In the genomic region with DNA sequence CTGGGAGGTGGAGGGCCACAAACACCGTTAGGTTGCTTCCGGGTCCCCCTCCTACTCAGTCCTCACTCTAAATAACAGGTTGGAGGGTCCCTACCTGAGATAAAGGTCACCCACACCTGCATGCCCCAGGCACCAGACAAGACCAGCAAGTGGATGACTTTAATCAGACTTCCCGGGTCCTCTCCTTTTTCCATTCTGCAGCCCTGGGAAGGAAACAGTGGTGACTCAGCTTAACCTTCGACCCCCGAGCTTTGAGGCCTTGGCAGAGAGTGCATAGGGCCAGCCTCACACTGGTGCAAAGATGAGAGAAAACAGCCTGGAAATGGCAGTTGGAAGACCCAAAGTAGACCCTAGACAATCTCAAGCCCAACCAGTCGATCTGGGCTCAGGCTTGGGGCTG, we compare ENCODE assay signal across 7 mouse cellular contexts. TPM values are rescaled to one million over a fixed set of nuclear protein-coding genes. Genes with fewer than 3 reads are reported as not detected.
DNase-seq lines count a peak whose midpoint lies in the region; ATAC-seq and TF ChIP-seq lines count a peak whose summit lies in the region.

No protein-coding gene starts in this region.

- no peak overlapping the region for H3K27ac ChIP-seq in embryonic facial prominence, embryonic 10.5 days (replicated peaks)
- H3K27ac ChIP-seq in intestine, embryonic 15.5 days: no peak overlapping the region
- H3K27ac ChIP-seq in liver, postnatal 0 days (ENCODE audit: low read depth): peak overlapping the region; percentile 92
- peak overlapping the region; percentile 87; the same call in 1 of the 2 replicates for H3K27ac ChIP-seq in stomach, embryonic 16.5 days (ENCODE audit: low read length)

- TF ChIP-seq CTCF in liver, postnatal 0 days (IDR thresholded peaks at IDR 0.05; ENCODE audit: low read depth): no peak

- ATAC-seq in intestine, embryonic 15.5 days: no peak
- no peak for ATAC-seq in liver, postnatal 0 days
- ATAC-seq in stomach, embryonic 16.5 days (ENCODE audit: insufficient read depth, low FRiP score): no peak

- H3K36me3 ChIP-seq in embryonic facial prominence, embryonic 10.5 days (replicated peaks): peaks cover 22% of the 10 kb centered on the region; the same call in 1 of the 2 replicates
- H3K36me3 ChIP-seq in intestine, embryonic 15.5 days: no peaks in the 10 kb centered on the region
- no peaks in the 10 kb centered on the region for H3K36me3 ChIP-seq in liver, postnatal 0 days (replicated peaks; ENCODE audit: insufficient read depth, low read length)
- H3K36me3 ChIP-seq in stomach, embryonic 16.5 days (ENCODE audit: control insufficient read depth, insufficient read depth, low read length): no peaks in the 10 kb centered on the region

- peaks cover 17% of the 10 kb centered on the region for H3K4me1 ChIP-seq in embryonic facial prominence, embryonic 10.5 days
- peaks cover 13% of the 10 kb centered on the region; the same call in 1 of the 2 replicates for H3K4me1 ChIP-seq in intestine, embryonic 15.5 days (replicated peaks)
- peaks cover 30% of the 10 kb centered on the region for H3K4me1 ChIP-seq in liver, postnatal 0 days (ENCODE audit: insufficient read depth)
- H3K4me1 ChIP-seq in stomach, embryonic 16.5 days (ENCODE audit: control insufficient read depth, insufficient read depth, low read length): peaks cover 28% of the 10 kb centered on the region

- TF ChIP-seq EP300 in liver, postnatal 0 days (IDR thresholded peaks at IDR 0.05; ENCODE audit: low read depth): no peak

- H3K9ac ChIP-seq in intestine, embryonic 15.5 days: 0 out of 2 replicates have a peak overlapping the region, but pooled peaks have one; percentile 55
- peak overlapping the region; percentile 59; the same call in 1 of the 2 replicates for H3K9ac ChIP-seq in liver, postnatal 0 days (replicated peaks)
- peak overlapping the region; percentile 78 for H3K9ac ChIP-seq in stomach, embryonic 16.5 days (ENCODE audit: low read length)

- WGBS in embryonic facial prominence, embryonic 10.5 days: 76% methylated on average over 6 of the region's 6 CpGs
- 72% methylated on average over 6 of the region's 6 CpGs for WGBS in intestine, embryonic 15.5 days
- WGBS in liver, postnatal 0 days (ENCODE audit: insufficient replicate concordance): 41% methylated on average over 6 of the region's 6 CpGs
- WGBS in stomach, embryonic 16.5 days: 68% methylated on average over 6 of the region's 6 CpGs

- H3K4me3 ChIP-seq in embryonic facial prominence, embryonic 10.5 days: peak overlapping the region; percentile 63
- H3K4me3 ChIP-seq in intestine, embryonic 15.5 days (replicated peaks): peak overlapping the region; percentile 51
- peak overlapping the region; percentile 45 for H3K4me3 ChIP-seq in liver, postnatal 0 days (ENCODE audit: low read depth, low read length)
- H3K4me3 ChIP-seq in stomach, embryonic 16.5 days (replicated peaks; ENCODE audit: low read length): peak overlapping the region; percentile 71

- no peaks in the 10 kb centered on the region for H3K27me3 ChIP-seq in embryonic facial prominence, embryonic 10.5 days (replicated peaks; ENCODE audit: low read depth, poor library complexity, severe bottlenecking)
- no peaks in the 10 kb centered on the region for H3K27me3 ChIP-seq in intestine, embryonic 15.5 days (replicated peaks)
- H3K27me3 ChIP-seq in liver, postnatal 0 days (ENCODE audit: insufficient read depth, low read length): no peaks in the 10 kb centered on the region
- H3K27me3 ChIP-seq in stomach, embryonic 16.5 days (ENCODE audit: control insufficient read depth, insufficient read depth, low read length): no peaks in the 10 kb centered on the region

- peak overlapping the region; percentile 72 for H3K4me2 ChIP-seq in intestine, embryonic 15.5 days (replicated peaks)
- peak overlapping the region; percentile 72 for H3K4me2 ChIP-seq in liver, postnatal 0 days (ENCODE audit: low read depth, low read length)
- peak overlapping the region; percentile 76 for H3K4me2 ChIP-seq in stomach, embryonic 16.5 days (ENCODE audit: low read depth, low read length)

- no peaks in the 10 kb centered on the region for H3K9me3 ChIP-seq in embryonic facial prominence, embryonic 10.5 days
- H3K9me3 ChIP-seq in intestine, embryonic 15.5 days: no peaks in the 10 kb centered on the region
- H3K9me3 ChIP-seq in liver, postnatal 0 days (ENCODE audit: low read length): no peaks in the 10 kb centered on the region
- H3K9me3 ChIP-seq in stomach, embryonic 16.5 days (replicated peaks; ENCODE audit: control insufficient read depth, low read length): no peaks in the 10 kb centered on the region

- DNase-seq in NIH3T3 (ENCODE audit: low read depth): peak; percentile 66
- DNase-seq in embryonic facial prominence, embryonic 10.5 days (ENCODE audit: low spot score): no peak
- DNase-seq in liver, postnatal 0 days: peak; percentile 51
- DNase-seq in left cerebral cortex, adult 9 months (ENCODE audit: low spot score in 2 of 2): no peak
- DNase-seq in thymus, postnatal 14 days: no peak

RNA-seq across cellular contexts. Expression of a gene that starts 1.1 kb away (rescaled TPM):
- 3.3 and 3.5 TPM in 2 replicates for polyA plus RNA-seq in embryonic facial prominence, embryonic 10.5 days (2016; fragmentation: Nextera tagmentation; extraction: Ambion mirVana)
- 3.1 and 4.2 TPM in 2 replicates for polyA plus RNA-seq in intestine, embryonic 15.5 days (2015; fragmentation: Nextera tagmentation; extraction: Ambion mirVana)
- polyA plus RNA-seq in liver, postnatal 0 days (2015; fragmentation: Nextera tagmentation; extraction: Ambion mirVana): 0.81 and 1.1 TPM in 2 replicates
- polyA plus RNA-seq in stomach, embryonic 16.5 days (2015; fragmentation: Nextera tagmentation; extraction: Ambion mirVana): 3.4 and 4.6 TPM in 2 replicates

RNA-seq across cellular contexts. Expression of a gene that starts 1.2 kb away (rescaled TPM):
- 31.1 and 33.1 TPM in 2 replicates for polyA plus RNA-seq in embryonic facial prominence, embryonic 10.5 days (2016; fragmentation: Nextera tagmentation; extraction: Ambion mirVana)
- 71.7 and 81.7 TPM in 2 replicates for polyA plus RNA-seq in intestine, embryonic 15.5 days (2015; fragmentation: Nextera tagmentation; extraction: Ambion mirVana)
- polyA plus RNA-seq in liver, postnatal 0 days (2015; fragmentation: Nextera tagmentation; extraction: Ambion mirVana): 222 and 246 TPM in 2 replicates
- polyA plus RNA-seq in stomach, embryonic 16.5 days (2015; fragmentation: Nextera tagmentation; extraction: Ambion mirVana): 74.5 and 81.2 TPM in 2 replicates

RNA-seq across cellular contexts. Expression of a gene that starts 8.2 kb away (rescaled TPM):
- polyA plus RNA-seq in embryonic facial prominence, embryonic 10.5 days (2016; fragmentation: Nextera tagmentation; extraction: Ambion mirVana): 5.4 and 6.9 TPM in 2 replicates
- polyA plus RNA-seq in intestine, embryonic 15.5 days (2015; fragmentation: Nextera tagmentation; extraction: Ambion mirVana): 34.6 and 41.9 TPM in 2 replicates
- 9.3 and 9.9 TPM in 2 replicates for polyA plus RNA-seq in liver, postnatal 0 days (2015; fragmentation: Nextera tagmentation; extraction: Ambion mirVana)
- 106 and 130 TPM in 2 replicates for polyA plus RNA-seq in stomach, embryonic 16.5 days (2015; fragmentation: Nextera tagmentation; extraction: Ambion mirVana)

RNA-seq across cellular contexts. Expression of a gene that starts 10.7 kb away (rescaled TPM):
- polyA plus RNA-seq in embryonic facial prominence, embryonic 10.5 days (2016; fragmentation: Nextera tagmentation; extraction: Ambion mirVana): 9.5 and 9.6 TPM in 2 replicates
- 6.9 and 7.0 TPM in 2 replicates for polyA plus RNA-seq in intestine, embryonic 15.5 days (2015; fragmentation: Nextera tagmentation; extraction: Ambion mirVana)
- polyA plus RNA-seq in liver, postnatal 0 days (2015; fragmentation: Nextera tagmentation; extraction: Ambion mirVana): 0.70 and 1.0 TPM in 2 replicates
- polyA plus RNA-seq in stomach, embryonic 16.5 days (2015; fragmentation: Nextera tagmentation; extraction: Ambion mirVana): 6.9 and 7.1 TPM in 2 replicates

RNA-seq across cellular contexts. Expression of a gene that starts 29.4 kb away (rescaled TPM):
- polyA plus RNA-seq in embryonic facial prominence, embryonic 10.5 days (2016; fragmentation: Nextera tagmentation; extraction: Ambion mirVana): 7.1 and 8.0 TPM in 2 replicates
- polyA plus RNA-seq in intestine, embryonic 15.5 days (2015; fragmentation: Nextera tagmentation; extraction: Ambion mirVana): 5.2 and 5.7 TPM in 2 replicates
- 2.3 and 2.6 TPM in 2 replicates for polyA plus RNA-seq in liver, postnatal 0 days (2015; fragmentation: Nextera tagmentation; extraction: Ambion mirVana)
- polyA plus RNA-seq in stomach, embryonic 16.5 days (2015; fragmentation: Nextera tagmentation; extraction: Ambion mirVana): 5.6 and 6.0 TPM in 2 replicates

Comparison
In these comparisons a context has a peak if more than half of its experiments do, and no peak if none do; other contexts are left out.
1. DNase-seq: peak in NIH3T3 (single experiment) and liver, postnatal 0 days (single experiment); none in embryonic facial prominence, embryonic 10.5 days (single experiment), left cerebral cortex, adult 9 months (0 of 2) and thymus, postnatal 14 days (single experiment).
2. H3K27ac ChIP-seq: peak in liver, postnatal 0 days (single experiment) and stomach, embryonic 16.5 days (single experiment); none in embryonic facial prominence, embryonic 10.5 days (single experiment) and intestine, embryonic 15.5 days (single experiment).
3. Peak in every context shown above with its lines, with median percentiles within 50 percentile points of each other: H3K4me3 ChIP-seq, H3K4me2 ChIP-seq and H3K9ac ChIP-seq.